Mouse (Mus musculus): ENCODE data around the gene Psmd12.

Psmd12 gene

DNA sequence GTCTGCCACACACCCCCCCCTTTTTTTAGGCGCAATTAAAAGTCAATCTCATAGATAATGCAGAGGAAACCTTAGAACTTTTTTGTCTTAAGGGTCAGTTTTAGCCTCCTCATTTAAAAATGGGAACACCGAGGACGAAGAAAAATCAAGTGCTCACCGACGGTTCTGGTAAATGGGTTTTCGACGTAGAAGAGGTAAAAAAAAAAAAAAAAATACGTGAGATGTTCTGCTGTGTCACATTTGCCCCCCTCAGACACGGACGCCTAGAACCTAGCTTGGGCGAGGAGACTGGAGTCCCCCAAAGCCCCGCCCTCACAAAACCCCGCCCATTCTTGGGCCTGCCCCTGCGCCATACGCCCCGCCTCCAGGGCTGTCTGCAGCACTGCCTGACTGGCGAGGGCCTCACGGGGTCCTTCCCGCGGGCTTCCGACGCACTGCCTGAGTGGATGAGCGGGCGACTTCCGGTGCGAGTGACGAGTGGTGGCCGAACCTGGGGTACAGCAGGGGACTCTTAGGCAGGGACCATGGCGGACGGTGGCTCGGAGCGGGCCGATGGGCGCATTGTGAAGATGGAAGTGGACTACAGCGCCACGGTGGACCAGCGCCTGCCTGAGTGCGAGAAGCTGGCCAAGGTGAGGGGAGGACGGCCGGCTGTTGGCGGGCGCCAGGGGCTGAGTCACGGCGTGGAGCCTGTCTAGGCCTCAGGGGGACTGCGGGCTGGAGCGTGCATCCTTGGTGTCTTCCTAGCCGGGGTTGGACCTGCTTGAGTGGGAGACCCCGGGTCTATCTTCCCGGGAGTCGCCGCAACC lies at the start of gene Psmd12:
Gene Psmd12, plus strand, starts transcription at position 432 of the 809 bp plus-strand sequence.
- DNase-seq (ENCODE audit: low spot score in 2 of 2): peak; percentile 97 to 98

GRCm38 (mm10) chr11:107431197-107431965 lies 47.9 kb upstream of the Psmd12 start:
- DNase-seq (ENCODE audit: low spot score in 2 of 2): no peak

DNA sequence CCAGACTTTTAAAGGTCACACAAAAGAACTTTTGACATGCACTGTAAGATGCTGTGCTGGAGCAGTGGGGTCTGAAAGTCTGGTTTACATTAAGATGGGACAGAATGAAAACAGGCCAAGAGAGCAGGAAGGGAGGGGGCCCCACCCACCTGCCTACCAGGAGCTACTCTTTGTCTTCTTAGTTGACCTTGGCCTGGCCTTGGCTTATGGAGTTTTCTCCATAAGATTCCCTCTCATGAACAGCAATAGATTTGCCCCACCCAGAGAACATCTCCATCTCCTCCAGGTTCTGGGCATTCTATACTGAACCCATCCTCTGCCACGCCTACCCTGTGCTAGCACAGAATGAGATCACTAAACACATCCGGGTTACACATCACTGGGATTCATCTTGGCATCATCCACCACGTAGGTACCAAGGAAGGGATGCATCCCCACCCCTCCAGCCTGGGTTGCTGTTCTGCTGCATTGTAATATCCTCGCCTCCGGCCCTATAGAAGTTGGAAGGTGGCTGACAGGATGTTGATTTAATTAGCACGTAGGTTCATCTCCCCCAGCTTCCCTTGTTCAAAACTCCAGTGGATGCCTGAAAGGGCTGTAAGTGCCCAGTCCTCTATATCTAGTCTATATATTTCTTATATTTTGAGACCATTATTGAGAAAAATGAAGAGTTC lies 43.4 kb upstream of the Psmd12 start:
- DNase-seq (ENCODE audit: low spot score in 2 of 2): no peak

- no peak for DNase-seq (ENCODE audit: low spot score in 2 of 2)
Observed at GRCm38 (mm10) chr11:107437723-107438122, 41.6 kb upstream of the Psmd12 start.

DNA sequence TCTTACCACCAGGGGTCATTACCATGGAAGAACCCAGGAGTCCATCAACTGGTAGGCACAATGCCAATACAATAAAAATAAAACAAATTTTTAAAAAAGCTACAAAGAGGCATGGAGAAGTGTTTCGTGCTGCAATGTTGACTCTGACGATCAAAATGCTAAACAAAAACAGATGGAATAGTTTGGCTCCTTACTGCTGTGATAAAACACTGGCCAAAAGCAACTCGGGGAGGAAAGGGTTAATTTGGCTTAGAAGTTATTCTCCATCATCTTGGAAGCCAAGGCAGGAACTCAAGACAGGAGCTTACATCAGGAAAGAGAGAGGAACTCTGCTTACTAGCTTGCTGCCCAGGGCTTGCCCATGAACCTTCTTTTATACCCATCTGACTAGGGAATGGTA lies 41.1 kb upstream of the Psmd12 start:
- no peak for DNase-seq (ENCODE audit: low spot score in 2 of 2)

DNA sequence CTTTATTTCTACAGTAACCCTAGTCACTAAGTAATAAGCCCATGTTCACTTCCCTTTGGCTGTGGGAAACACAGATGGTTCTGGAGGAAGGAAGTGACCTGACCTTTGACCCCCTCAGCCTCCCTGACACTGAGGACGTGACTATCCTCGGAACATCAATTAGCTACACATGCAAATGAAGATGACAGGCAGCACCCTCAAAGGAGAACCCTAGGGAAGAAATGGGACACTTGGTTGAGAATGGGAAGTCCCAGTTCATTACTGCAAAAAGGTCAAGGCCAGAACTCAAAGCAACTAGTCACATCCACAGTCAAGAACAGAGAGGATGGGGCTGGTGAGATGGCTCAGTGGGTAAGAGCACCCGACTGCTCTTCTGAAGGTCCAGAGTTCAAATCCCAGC lies 38.2 kb upstream of the Psmd12 start:
- no peak for DNase-seq (ENCODE audit: low spot score in 2 of 2)

DNA sequence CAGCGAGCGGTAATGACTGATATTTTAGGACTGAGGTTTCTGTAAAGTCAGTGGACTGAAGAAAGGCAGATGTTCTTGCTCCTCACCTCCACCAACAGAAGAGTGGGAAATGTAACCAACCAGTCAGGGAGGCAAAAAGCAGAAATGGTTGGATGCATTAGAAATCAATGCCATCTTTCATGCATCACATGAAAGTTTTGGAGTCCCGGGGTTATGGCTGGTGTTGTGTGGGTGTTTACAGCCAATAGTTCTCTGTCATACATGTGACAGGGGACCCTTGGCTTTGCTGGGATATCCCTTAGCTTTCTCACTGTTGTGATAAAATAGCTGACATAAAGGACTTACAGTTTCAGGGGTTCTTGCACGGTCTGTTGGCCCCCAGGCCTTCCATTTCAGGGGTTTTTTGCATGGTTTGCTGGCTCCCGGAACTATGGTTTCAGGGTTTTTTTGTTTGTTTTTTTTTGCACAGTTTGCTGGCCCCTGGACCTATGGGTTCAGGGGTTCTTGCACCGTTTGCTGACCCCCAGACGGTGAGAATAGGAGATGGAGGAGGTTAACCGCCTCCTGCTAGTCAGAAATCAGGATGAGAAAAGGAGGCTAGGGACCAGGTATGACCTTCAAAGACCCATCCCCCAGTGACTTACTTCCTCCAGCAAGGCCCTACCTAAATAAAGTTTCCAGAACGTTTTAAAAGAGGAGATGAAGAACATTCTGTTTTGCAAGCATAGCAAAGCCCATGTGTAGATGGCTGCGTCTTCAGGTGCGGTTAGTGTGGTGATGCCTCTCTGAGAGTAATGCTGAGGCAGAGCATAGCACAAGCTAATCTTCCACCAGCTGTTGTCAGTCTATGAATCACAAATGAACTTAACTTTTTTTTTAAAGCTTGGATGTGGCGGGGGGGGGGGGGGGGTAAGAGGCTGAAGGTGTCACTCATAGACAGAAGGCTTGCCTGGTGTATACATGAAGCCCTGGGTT lies 35.9 kb upstream of the Psmd12 start:
- no peak for DNase-seq (ENCODE audit: low spot score in 2 of 2)

DNA sequence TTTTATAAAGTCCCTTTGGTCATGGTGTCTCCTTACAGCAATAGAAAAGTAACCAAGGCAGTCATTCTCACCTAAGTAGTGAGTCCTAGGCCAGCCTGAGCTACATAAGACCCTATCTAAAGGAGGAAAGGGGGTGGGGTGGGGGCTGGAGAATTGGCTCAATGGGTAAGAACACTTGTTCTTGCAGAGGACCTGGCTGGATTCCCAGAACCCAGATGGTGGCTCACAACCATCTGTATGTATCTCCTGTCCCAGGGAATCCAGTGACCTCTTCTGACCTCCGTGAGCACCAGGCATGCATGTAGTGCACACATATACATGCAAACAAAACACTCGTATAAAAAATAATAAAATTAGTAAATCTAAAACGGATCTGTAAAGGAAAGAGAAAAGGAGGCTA lies 33.6 kb upstream of the Psmd12 start:
- no peak for DNase-seq (ENCODE audit: low spot score in 2 of 2)

DNA sequence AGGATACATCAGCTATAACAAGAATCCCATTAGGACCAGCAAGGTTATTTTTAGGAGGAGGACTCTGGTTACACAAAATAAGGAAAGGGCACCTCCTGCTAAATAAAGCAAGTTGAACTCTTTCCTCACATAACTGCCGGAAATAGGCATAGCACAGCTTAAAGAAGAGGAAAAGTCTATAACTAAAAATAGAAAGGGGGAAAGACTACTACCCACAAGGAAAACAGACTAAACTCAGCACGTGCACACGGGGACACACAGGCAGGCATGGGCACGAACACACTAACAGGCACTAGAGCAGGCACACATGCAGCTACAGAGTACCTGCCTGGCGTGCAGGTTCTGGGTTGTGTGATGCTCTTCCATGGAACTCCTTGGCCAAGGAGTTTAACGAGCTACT lies 32.6 kb upstream of the Psmd12 start:
- DNase-seq (ENCODE audit: low spot score in 2 of 2): no peak

- DNase-seq (ENCODE audit: low spot score in 2 of 2): peak; percentile 32 to 50
Observed at GRCm38 (mm10) chr11:107447349-107447748, 31.9 kb upstream of the Psmd12 start.

DNA sequence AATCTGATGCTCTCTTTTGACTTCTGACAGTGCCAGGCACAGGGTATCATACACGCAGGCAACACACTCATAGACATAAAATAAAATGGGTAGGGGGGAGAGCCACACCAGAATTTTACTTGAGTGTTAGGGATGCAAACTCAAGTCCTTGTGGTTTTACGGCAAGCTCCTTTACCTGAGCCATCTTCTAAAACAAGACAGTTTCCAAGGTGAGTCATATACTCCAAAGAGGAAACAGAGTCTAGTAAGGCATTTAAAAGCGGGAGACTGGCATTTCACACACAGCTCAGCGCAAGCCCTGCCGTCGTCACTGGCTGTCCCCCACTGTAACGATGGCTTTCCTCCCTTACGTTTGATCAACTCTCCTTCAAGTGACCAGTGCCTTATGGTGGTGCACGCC lies 31.4 kb upstream of the Psmd12 start:
- DNase-seq (ENCODE audit: low spot score in 2 of 2): no peak

DNA sequence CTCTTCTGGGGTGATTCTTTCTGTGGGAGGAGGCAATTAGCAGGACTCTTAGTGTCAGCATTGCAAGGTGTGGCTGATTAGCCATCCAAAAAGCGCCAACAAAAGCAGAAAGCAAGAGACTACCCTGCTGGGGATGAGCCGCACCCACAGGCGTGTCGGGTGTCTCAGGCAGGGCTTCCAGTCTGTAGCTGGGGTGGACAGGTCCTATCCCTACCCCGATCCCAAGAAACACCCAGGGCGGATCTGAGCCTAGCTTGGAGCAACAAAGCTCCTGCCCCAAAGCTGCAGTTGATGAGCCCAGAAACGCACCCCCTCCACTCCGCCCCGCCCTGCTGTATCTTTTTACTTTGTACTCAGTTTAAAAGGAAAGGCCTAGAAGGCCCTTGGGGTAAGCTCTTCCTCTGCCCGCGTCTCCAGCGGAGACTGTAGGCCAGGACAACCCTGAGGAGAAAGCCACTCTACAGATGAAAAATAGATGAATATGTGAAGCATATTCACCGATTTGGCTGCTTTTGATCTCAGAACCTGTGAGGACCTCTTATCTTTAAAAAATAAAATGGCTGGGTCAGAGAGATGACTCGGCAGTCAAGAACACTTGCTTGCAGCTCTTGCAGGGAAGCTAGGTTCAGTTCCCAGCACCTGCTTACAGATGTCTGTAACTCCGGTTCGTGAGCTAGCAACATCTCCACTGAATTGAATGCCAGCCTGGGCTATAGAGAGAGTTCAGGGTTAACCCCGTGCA lies 29.9 kb upstream of the Psmd12 start:
- peak; percentile 25 to 32 for DNase-seq (ENCODE audit: low spot score in 2 of 2)

- DNase-seq (ENCODE audit: low spot score in 2 of 2): no peak
Observed at GRCm38 (mm10) chr11:107450097-107450496, 29.2 kb upstream of the Psmd12 start.

- peak; percentile 42 to 49 for DNase-seq (ENCODE audit: low spot score in 2 of 2)
Observed at GRCm38 (mm10) chr11:107451106-107451505, 28.2 kb upstream of the Psmd12 start.

DNA sequence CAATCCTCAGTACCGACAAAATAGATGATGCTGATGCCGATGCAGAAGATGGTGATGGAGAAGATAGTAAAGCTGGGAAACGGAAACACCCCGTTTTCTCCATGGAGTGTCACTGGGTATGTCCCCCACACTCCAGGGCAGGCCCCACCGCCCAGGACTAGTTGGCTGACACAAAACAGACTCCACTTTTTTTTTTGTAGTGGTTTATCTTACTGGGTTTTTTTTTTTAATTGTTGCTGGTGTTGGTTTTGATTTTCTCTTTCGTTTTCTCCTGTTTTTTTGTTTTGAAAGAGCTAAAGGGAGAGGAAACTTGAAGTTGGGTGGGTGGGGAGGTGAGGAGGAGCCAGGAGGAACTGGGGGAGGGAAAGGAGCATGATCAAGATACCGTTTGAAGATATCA lies 27.2 kb upstream of the Psmd12 start:
- no peak for DNase-seq (ENCODE audit: low spot score in 2 of 2)

GRCm38 (mm10) chr11:107454546-107455462 lies 24.5 kb upstream of the Psmd12 start:
- DNase-seq (ENCODE audit: low spot score in 2 of 2): no peak

- no peak for DNase-seq (ENCODE audit: low spot score in 2 of 2)
Observed at GRCm38 (mm10) chr11:107457282-107457681, 22.0 kb upstream of the Psmd12 start.

- no peak for DNase-seq (ENCODE audit: low spot score in 2 of 2)
Observed at GRCm38 (mm10) chr11:107458286-107458685, 21.0 kb upstream of the Psmd12 start.

DNA sequence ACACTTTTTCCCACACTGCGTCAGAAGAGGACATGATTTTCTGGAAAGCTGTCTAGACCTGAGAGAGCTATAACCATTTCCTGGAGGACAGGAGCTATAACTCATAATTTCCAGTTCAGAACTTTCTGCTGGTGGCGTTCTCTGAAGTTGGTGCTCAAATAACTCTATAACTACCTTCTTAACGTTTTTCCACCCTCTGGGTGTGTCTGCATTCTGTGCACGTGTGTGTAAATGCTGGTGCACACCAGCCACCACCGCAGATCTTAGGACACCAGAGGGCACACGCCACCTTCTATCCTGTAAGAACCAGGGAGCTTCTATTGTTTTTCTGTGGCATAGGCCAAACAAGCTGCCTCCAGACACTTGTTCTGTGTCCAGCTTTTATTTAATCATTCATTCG lies 20.3 kb upstream of the Psmd12 start:
- no peak for DNase-seq (ENCODE audit: low spot score in 2 of 2)

DNA sequence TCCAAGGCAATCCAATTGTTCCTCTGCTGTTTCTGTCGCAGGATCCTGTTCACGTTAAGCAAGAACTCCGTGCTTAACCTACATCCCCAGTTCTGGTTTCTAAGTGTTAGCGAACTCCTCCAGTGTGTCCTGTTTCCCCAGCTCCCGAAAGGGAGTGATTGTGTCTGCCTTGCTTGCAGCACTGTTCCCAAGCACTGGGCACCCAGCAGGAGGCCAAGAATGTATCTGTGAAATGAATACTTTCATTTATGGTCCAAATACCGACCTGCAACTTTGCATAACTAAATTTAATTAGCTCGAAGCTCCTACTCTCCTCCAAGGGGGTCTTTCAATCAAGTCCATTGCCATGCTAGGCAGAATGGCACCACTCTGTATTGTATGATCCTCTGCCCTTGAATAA lies 19.5 kb upstream of the Psmd12 start:
- DNase-seq (ENCODE audit: low spot score in 2 of 2): no peak
